Mouse (Mus musculus) ES-Bruce4 (cell line): ENCODE results near the gene Slc8a1. TPM values are rescaled to one million over a fixed set of nuclear protein-coding genes. Genes with fewer than 3 reads are reported as not detected.

Source experiments
- H3K27ac ChIP-seq: 2 replicates; pipeline ENCODE4 v1.5.1; 2012; ENCODE audit warnings: low read length, inconsistent platforms; ENCODE audit not compliant: insufficient read depth
- H3K27me3 ChIP-seq: 2 replicates; pipeline ENCODE4 v1.6.1; 2012; ENCODE audit warnings: mild to moderate bottlenecking, low read length, inconsistent platforms; ENCODE audit not compliant: control insufficient read depth, poor library complexity, insufficient read depth, severe bottlenecking
- H3K36me3 ChIP-seq: 2 replicates; pipeline ENCODE4 v1.6.1; 2012; ENCODE audit warnings: inconsistent platforms, mild to moderate bottlenecking, low read length, moderate library complexity; ENCODE audit not compliant: control insufficient read depth, poor library complexity, insufficient read depth, severe bottlenecking
- H3K4me1 ChIP-seq: one replicate; pipeline ENCODE4 v1.8.1; 2011; ENCODE audit warnings: low read length; ENCODE audit not compliant: control insufficient read depth, insufficient read depth
- H3K4me3 ChIP-seq: 2 replicates; pipeline ENCODE4 v1.5.1; 2011; ENCODE audit warnings: low read depth, mild to moderate bottlenecking, low read length
- H3K9ac ChIP-seq: 2 replicates; pipeline ENCODE4 v1.6.1; 2012; ENCODE audit warnings: low read depth, mild to moderate bottlenecking, inconsistent platforms; ENCODE audit not compliant: poor library complexity, severe bottlenecking
- H3K9me3 ChIP-seq: replicated peaks from 2 replicates; pipeline ENCODE4 v1.6.1; 2012; ENCODE audit warnings: mild to moderate bottlenecking, low read length, inconsistent platforms; ENCODE audit not compliant: control insufficient read depth, poor library complexity, insufficient read depth, severe bottlenecking
- CTCF ChIP-seq: IDR thresholded peaks from one replicate; pipeline ENCODE4 v1.8.1; 2011; ENCODE audit warnings: low read depth, low read length
- EP300 ChIP-seq: IDR thresholded peaks from 2 replicates; pipeline ENCODE4 v1.6.1; 2011; ENCODE audit warnings: low read depth, low read length; ENCODE audit not compliant: insufficient read depth
- POLR2A ChIP-seq: IDR thresholded peaks from one replicate; pipeline ENCODE4 v1.8.1; 2011; ENCODE audit warnings: low read length; ENCODE audit not compliant: insufficient read depth
- polyA plus RNA-seq: library from polyadenylated mRNA; stranded (reverse); fragments of >200 nt; gene quantifications from 2 replicates; pipeline ENCODE4 v1.2.4, GENCODE M21; 2011; ENCODE audit warnings: low read depth; ENCODE audit not compliant: missing spikeins, insufficient read depth, insufficient read length

Slc8a1 gene
- polyA plus RNA-seq, 1 experiment, result 0.52 TPM

DNA sequence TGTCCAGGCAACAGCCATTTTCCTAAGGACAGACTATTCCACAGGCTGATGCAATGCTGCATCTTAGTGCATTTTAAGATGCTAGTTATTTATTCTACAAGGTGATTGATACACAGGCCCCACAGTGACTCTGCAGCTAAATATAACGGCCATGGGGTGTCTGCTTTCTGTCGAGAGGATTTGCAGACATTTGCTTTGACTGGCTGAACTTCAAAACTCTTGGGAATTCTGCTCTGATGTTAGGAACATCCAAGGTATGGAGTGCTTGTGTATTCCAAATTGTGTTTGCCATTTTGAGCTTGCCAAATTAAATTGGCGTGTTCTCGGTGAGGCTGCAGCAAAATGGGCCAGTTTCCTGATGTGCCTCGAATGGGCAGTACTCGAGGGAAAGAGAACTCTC, 2.4 kb upstream of the Slc8a1 start:
- Histone ChIP-seq H3K36me3 (no peaks in the 10 kb centered on the region), H3K9me3 (no peaks in the 10 kb centered on the region), H3K4me3 (no peak overlapping the region), H3K9ac (no peak overlapping the region), H3K27me3 (no peaks in the 10 kb centered on the region), H3K4me1 (no peaks in the 10 kb centered on the region), H3K27ac (no peak overlapping the region)
- TF ChIP-seq POLR2A, result no peak
- TF ChIP-seq EP300, result no peak
- no peak for TF ChIP-seq CTCF

DNA sequence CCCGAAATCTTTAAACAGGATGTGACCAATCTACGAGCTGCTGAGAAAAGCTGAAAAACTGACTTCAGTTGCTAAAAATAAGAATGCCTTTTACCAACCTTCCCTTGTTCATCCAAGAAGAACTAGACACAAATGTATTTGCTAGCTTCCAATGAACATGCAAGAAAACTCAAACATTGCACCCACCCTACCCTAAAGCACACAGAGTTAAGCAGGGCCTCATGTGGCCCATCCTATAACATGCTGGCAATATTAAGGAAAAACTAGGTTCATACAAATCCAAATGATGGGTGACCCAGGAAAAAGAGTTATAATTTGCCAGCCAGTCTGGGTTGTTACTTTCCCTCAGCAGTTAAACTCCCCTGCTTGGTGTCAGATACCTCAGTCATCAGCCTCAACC, 398 bp downstream of the Slc8a1 start:
- H3K9me3 ChIP-seq, result no peaks in the 10 kb centered on the region
- no peak overlapping the region for H3K27ac ChIP-seq
- H3K9ac ChIP-seq, result no peak overlapping the region
- H3K4me1 ChIP-seq, result no peaks in the 10 kb centered on the region
- no peaks in the 10 kb centered on the region for H3K36me3 ChIP-seq
- no peaks in the 10 kb centered on the region for H3K27me3 ChIP-seq
- H3K4me3 ChIP-seq, result no peak overlapping the region
- TF ChIP-seq POLR2A (no peak), CTCF (no peak), EP300 (no peak)

DNA sequence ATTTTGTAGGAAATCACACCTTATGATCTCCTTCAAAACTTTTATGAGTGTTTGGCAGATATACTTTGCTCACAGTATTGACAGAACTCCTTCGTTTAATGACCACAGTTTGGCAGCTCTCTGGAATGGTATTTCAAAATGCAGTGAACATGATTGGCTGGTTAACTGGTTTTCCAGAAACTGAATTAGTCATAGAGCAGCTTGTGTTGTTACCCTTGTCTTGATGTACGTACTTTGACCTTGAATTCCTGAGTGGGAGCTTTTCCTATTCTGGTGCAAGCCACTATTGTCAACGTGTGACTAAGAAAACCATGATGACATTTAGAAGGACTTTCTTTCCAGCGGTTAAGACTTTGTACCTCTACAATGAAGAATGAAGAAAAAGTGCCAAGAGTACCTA, 868 bp downstream of the Slc8a1 start:
- Histone ChIP-seq H3K9me3 (no peaks in the 10 kb centered on the region), H3K27me3 (no peaks in the 10 kb centered on the region), H3K36me3 (no peaks in the 10 kb centered on the region), H3K4me3 (no peak overlapping the region), H3K4me1 (no peaks in the 10 kb centered on the region), H3K9ac (no peak overlapping the region), H3K27ac (no peak overlapping the region)
- TF ChIP-seq POLR2A (no peak), EP300 (no peak), CTCF (no peak)

DNA sequence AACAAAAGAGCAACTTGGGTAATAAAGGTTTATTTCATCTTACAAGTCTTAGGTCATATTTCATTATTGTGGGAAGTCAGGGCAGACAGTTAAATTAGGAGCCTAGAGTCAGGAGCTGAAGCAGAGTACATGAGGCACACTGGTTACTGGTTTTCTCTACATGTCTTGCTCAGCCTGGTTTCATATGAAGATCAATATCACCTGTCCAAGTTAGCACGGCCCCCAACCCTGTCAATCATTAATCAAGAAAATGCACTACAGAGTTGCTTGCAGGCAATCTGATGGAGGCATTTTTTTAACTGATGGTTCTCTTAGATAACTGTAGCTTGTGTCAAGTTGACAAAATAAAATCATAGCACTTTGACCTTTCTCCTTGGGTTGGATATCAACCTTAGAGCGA, 2.6 kb downstream of the Slc8a1 start:
- Histone ChIP-seq H3K4me3 (no peak overlapping the region), H3K9ac (no peak overlapping the region), H3K4me1 (no peaks in the 10 kb centered on the region), H3K27me3 (no peaks in the 10 kb centered on the region), H3K9me3 (no peaks in the 10 kb centered on the region), H3K27ac (no peak overlapping the region), H3K36me3 (no peaks in the 10 kb centered on the region)
- TF ChIP-seq EP300 (no peak), CTCF (no peak), POLR2A (no peak)

DNA sequence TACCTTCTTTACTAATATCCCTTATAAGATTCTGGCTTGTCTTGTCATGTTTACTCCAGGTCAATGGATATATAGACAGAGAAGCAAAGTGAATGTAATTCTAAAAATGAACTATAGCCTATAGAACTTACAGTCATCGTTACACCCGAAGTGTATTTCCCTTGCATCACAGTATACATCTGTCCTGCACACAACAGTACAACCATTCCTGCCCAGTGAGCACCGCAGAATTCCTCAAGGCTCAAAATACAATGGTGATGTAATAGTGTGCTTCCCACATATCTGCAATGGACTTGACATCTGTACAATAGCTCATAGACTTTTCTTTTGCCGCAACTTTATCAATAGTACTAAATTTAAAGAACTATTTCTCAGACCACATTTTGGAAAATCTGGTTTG, 8.3 kb downstream of the Slc8a1 start:
- Histone ChIP-seq H3K27me3 (no peaks in the 10 kb centered on the region), H3K27ac (no peak overlapping the region), H3K9me3 (no peaks in the 10 kb centered on the region)

DNA sequence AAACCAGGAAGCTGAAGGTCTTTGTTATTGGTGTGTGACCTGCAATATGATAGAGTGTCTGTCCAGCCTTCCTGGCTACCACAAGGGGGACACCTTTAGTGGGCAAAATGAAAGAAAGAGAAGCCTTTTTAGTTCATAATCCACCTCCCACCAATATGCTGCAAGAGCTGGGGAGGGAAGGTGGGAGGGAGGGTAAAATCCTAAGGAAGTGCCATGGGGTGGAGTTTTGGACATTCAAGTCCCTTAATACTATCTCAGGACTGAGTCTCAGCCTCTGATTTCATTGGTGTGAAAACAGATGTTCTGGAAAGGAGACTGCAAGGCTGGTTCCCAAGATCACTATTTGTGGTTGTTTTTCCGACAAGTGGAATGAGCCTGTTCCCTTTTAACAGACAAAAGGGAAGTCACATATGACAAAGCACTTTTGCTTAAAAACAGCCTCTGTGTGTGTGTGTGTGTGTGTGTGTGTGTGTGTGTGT, 25.9 kb downstream of the Slc8a1 start:
- Histone ChIP-seq H3K4me1 (no peaks in the 10 kb centered on the region), H3K9ac (no peak overlapping the region), H3K36me3 (no peaks in the 10 kb centered on the region), H3K9me3 (no peaks in the 10 kb centered on the region), H3K4me3 (no peak overlapping the region), H3K27ac (no peak overlapping the region), H3K27me3 (no peaks in the 10 kb centered on the region)
- TF ChIP-seq CTCF (no peak), POLR2A (no peak), EP300 (no peak)

More for the DNA sequence above, 8.3 kb downstream of the Slc8a1 start:
- H3K4me1 ChIP-seq, result no peaks in the 10 kb centered on the region
- no peak overlapping the region for H3K4me3 ChIP-seq
- H3K36me3 ChIP-seq, result no peaks in the 10 kb centered on the region
- no peak overlapping the region for H3K9ac ChIP-seq
- no peak for TF ChIP-seq POLR2A
- no peak for TF ChIP-seq EP300
- no peak for TF ChIP-seq CTCF
